Mouse (Mus musculus) embryo, embryonic 11 days (tissue): ENCODE results near the gene Neurod2.
A peak's percentile ranks its signal among the peaks of the same experiment; 100 is the strongest.

Experiments
- DNase-seq: peaks from one replicate; pipeline ENCODE4 v3.0.0-alpha.2; 2015

The Neurod2 gene

GRCm38 (mm10) chr11:98330745-98331204 is 1.3 kb upstream of the Neurod2 start:
- DNase-seq = no peak

- no peak for DNase-seq
Observed at GRCm38 (mm10) chr11:98329960-98330744, 704 bp upstream of the Neurod2 start.

DNA sequence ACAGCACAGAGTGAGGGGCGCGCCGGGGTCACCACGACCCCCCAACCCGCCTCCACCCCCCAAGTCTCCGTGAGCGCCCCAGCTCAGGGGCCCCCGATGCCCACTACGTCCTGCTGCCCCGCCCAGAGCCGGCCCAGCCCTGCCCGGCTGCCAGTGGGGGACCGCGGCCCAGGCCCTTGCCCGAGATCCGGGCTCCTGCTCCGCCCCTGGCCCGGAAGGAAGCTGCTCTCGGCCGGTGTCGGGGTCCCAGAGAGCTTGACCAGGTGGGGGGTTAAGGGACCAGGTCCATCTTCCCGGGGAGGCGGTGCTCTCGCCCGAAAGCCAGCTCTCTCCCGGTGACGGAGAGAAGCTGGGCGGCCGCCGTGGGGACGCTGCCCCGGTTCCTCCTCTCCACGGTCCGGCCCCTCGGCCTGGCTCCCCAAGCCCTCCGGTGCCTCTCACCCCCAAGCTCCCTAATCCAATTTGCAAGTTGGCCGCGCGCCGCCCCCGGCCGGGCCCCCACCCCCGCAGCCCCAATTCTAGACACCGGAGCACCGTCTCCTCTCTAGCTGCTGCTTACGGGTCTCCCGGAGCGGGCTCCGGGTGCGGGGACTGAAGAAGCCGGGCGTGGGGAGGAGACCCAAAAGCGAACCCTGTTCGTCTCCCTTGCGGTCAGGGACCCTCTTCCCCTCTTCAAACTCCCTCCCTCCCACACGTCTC is 928 bp downstream of the Neurod2 start:
- DNase-seq = no peak

DNA sequence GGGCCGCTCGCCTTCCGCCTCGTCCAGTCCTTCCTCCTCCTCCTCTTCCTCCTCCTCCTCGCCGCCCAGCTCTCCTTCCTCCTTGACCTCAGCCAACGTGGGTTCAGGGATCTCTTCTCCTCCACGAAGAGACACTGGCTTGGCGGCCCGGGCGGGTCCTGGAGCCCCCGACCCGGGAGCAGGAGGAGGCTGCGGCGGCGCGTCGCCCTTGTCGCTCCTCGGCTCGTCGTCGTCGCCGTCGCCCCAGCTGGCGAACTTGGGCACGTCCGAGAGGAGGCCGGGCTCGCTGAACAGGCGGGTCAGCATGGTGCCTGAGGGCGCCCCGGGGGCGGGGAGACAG is 1.4 kb downstream of the Neurod2 start:
- peak; percentile 41 for DNase-seq

DNA sequence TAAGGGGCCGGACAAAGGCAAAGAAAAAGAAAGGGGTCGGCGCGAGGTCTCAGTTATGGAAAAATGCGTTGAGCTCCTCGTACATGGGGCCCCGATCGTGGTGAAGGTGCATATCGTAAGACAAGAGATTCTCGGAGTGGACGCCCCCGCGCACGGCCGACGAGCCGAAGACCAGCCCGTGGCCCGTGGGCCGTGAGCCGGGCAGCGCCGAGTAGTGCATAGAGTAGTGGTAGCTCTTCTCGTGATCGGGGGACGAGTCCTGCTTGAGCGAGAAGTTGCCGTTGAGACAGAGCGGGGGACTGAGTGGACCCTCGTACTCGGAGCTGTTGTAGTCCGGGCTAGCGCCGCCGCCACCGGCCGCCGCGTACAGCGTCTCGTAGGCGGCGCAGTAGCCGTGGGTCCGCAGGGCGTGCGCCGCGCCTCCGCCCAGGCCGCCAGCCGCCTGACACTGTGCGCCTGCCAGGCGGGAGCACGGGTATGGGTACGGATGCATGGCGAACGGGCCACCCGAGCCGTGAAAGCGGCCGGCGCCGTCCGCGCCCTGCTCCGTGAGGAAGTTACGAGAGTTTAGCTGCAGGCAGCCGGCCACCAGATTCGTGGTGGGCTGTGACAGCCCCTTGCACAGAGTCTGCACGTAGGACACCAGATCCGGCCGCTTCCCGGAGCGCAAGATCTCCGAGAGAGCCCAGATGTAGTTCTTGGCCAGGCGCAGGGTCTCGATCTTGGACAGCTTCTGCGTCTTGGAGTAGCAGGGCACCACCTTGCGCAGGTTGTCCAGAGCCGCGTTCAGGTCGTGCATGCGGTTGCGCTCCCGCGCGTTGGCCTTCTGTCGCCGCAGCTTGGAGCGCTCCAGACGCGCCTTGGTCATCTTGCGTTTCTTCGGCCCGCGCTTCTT is 2.1 kb downstream of the Neurod2 start:
- DNase-seq = peak; percentile 54

GRCm38 (mm10) chr11:98326741-98327135 is 2.7 kb downstream of the Neurod2 start:
- no peak for DNase-seq

DNA sequence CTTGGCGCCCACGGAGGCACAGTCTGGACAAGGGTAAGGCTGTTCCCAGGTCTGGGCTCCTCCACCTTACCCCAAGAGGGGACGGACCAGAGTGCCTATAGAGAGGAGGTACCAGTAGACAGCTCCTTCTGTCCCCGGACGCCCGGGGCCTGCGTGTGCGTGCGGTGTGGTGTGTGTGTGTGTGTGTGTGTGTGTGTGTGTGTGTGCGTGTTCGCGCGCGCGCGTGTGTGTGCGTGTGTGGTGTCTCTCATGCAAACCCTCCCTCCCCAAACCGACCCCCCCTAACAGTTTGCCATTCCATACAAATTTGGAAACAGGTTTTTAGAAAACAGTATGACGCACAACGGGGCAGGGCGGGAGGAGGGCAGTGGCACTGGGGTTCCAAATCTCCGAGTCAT is 3.6 kb downstream of the Neurod2 start:
- no peak for DNase-seq

DNA sequence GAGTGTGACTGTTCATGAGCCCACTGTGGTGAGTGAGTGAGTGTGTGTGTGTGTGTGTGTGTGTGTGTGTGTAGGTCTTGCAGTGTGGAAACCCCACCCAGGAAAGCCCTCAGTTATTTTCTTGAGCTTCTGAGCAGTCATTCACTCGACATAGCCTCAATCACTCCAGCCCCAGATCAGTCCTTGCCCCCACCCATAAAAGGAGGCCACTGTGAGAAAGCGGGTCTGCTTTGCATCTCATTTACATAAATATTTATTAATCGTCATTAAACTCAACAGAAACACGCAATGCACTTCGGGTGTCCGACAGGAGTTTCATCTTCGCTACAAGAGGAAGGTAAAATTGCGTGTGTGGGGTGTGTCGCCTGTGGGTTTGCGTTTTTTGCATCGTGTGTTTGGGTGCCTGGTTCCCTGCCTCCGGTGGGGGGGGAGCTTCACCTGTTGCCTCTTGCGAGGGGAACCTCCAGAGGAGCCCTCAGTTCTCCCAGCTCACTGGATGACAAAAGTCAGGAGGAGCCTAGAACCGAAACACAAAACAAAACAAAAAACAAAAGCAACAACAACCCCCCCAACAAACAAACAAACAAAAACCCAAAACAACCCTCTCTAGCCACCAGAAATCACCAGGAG is 4.1 kb downstream of the Neurod2 start:
- no peak for DNase-seq

GRCm38 (mm10) chr11:98323933-98324332 is 5.5 kb downstream of the Neurod2 start:
- DNase-seq = peak; percentile 65

- DNase-seq = no peak
Observed at GRCm38 (mm10) chr11:98323136-98323866, 6.1 kb downstream of the Neurod2 start.

GRCm38 (mm10) chr11:98322159-98322558 is 7.3 kb downstream of the Neurod2 start:
- no peak for DNase-seq

DNA sequence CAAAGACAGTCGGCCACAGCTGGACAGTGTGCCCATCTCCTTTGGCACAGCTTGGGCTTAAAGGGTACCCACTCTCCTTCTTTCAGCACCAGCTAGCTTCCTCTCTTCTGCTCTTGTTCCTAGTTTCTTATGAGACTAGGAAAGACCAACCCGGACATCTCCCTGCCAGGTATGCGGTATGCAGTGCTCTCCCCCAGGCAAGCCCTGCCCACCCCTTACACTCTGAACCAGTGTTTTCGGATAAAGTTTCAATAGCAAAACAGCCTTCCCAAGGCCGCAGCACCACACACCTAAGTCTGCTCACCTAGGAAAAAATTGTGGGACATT is 7.8 kb downstream of the Neurod2 start:
- DNase-seq = no peak

DNA sequence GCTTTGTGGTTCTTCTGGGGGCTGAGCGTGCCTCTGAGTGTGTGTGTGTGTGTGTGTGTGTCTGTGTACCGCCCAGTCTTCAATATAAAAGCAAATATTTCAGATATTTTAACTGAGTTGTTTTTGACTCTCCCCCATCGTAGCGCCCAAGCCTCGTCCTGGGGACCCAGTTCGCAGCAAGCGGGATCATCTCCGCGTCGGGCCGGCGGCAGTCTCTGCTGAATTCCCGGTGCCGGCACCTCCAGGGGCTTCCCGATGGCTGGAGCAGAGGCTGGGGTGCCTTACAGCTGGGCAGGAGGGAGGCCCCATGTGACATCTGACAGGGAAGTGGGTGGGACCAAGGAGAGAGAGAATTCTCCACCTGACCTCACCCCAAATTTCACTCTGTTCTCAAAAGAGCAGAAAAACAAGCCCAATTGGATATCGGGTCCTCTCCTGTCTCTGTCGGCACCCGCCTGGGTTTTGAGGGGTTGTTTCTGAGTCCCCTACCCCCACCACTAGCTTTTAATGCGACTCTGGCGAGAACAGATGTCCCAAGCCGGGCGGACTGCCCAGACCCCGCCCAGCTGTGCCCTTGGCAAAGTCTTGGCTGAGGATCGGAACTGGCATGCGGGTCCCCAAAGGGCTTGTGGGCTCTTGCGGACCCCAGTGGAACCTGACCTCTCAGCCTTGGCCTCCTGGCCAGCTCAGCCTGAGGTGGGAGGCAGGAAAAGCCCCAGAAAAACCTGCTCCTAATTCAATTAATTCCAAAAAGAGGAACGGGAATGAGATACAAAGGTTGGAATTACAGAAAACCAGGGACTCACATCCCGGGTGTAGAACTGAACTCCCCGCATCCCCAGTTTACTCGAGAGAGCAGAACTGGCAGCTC is 8.4 kb downstream of the Neurod2 start:
- no peak for DNase-seq

DNA sequence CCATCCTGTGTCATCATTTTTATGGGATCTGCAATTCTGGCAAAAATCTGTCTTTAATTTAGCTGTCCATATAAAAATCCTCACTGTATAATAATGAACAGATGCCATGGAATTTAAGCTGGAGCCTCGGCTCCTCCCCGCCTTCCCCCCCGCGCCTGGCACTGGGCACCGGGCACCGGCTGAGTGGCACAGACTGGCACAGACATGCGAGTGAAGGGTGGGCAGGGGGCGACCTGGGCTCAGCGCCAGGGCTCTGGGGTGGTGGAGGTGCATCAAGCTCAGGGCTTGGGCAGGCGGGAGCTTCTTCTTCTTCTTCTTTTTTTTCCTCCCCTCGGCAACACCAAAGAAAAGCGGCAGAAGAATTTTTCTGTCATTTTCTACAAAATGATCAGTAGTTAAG is 9.1 kb downstream of the Neurod2 start:
- no peak for DNase-seq

- DNase-seq = no peak
Observed at GRCm38 (mm10) chr11:98319944-98320343, 9.5 kb downstream of the Neurod2 start.

GRCm38 (mm10) chr11:98319544-98319943 is 9.9 kb downstream of the Neurod2 start:
- DNase-seq = no peak

- DNase-seq = no peak
Observed at GRCm38 (mm10) chr11:98319120-98319519, 10.3 kb downstream of the Neurod2 start.

DNA sequence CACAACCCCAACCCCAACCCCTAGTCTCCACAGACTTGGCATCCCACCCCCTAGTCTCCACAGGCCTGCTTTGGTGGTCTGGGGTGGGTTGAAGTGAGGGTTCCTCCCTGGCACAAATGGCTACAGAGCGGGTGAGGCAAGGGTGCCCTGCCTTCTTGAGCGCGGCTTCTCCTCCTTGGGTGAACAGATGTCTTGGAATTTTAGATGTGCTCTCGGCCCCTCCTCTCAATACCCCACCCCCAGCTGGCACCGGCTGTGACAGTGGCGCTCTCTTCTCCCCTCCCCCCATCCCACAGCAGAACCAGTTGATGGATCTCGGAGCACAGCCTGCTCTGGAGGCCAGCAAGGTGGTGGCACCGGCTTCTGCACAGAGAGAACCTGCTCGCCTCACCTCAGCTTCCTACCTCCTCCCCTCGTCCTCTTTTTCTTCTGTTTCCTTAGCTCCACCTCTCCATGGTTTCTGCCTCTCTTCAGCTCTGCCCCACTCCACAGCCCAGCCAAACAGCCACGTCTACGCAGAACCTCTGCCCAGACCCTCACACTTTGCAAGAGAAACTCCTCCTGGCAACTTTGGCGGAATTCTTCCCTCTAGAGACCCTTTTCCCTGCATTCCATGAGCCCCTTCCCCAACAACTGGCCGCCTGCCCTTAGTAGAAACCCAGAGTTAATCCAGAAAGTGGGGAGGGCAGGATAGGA is 10.9 kb downstream of the Neurod2 start:
- DNase-seq = no peak

DNA sequence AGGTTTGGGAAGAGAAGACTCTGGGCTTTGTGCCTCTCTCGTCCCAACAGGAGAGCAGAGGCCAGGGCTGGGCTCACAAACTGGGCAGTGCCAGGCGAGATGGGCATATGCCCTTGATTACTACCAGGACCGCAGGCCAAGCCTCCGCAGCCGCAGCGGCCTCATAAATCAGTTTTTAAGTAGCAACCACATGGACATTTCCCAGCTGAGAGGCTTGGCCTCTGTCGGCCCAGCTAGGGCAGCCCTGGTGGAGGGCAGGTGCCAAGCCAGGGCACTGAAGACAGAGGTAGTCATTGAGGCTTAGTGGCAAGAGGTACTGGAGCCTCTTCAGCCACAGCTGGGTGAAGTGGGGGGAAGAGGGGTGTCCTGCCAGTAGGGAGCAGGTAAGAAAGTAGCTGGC is 12.0 kb downstream of the Neurod2 start:
- no peak for DNase-seq

DNA sequence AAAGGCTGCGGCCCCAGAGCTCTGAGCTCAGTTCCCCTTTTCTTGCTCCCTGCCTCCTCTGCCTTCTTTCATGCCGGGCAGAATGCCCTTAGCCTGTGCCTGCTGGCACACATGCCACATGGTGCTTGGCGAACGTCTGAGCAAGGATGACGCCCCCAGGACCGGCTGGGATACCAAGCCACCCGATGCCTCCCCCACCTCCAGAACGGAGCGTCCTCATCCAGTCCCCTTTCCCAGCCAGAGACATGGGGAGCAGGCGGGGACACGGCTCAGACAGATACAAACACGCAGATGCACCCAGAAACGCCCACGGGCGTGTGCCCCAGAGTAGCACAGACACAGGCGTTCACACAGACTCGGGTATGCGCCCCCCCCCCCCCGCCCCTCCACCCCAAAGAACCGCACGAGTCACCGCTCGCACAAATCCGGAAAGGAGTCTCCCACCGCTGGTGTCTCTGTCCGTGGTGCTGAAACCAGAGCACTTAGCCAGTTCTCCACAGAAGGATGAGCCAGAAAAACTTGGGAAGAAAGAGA is 15.6 kb downstream of the Neurod2 start:
- DNase-seq = peak; percentile 88
